Mouse (Mus musculus): ENCODE measurements around the gene Gm34653. TPM values are rescaled to one million over a fixed set of nuclear protein-coding genes. Genes with fewer than 3 reads are reported as not detected.

Gene Gm34653
- polyA plus RNA-seq, 1 experiment from 2014 or later: not detected

DNA sequence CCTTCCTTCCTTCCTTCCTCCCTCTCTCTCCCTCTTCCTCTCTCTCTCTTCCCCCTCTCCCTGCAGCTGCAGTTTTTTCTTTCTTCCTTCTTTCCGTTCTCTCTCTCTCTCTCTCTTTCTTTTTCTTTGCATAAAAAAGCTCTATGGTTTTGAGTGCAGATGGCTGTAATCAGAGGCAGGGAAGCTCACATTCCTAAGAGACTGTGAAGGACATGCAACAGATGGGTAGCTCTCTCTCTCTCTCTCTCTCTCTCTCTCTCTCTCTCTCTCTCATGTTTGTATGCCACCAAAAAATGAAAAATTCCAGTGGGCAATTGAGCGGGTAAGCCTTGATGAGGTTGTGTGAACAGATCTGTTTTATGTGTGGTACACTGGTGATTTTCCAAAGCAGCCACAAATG, 51.4 kb downstream of the Gm34653 start:
- Histone ChIP-seq H3K4me2 (ENCODE audit: low read length) (no peak overlapping the region), H3K27me3 (replicated peaks; ENCODE audit: control insufficient read depth, insufficient read depth, low read length) (no peaks in the 10 kb centered on the region), H3K4me1 (ENCODE audit: control insufficient read depth, insufficient read depth, low read length) (no peaks in the 10 kb centered on the region), H3K9me3 (replicated peaks; ENCODE audit: control insufficient read depth, low read length) (no peaks in the 10 kb centered on the region), H3K9ac (ENCODE audit: low read length) (no peak overlapping the region), H3K36me3 (ENCODE audit: control insufficient read depth, insufficient read depth, low read length) (no peaks in the 10 kb centered on the region), H3K4me3 (ENCODE audit: low read depth, low read length) (no peak overlapping the region), H3K27ac (ENCODE audit: low read depth, low read length) (no peak overlapping the region)
- DNase-seq (ENCODE audit: low spot score) (no peak), ATAC-seq (no peak)
- 71% methylated on average over 2 of the region's 2 CpGs for WGBS

Other genes starting within 250 kb of the Gm34653 start
- gene Gapvd1, start 77.8 kb upstream of the Gm34653 start, polyA plus RNA-seq (2014; fragmentation: Nextera tagmentation; extraction: Ambion mirVana): 100 and 105 TPM in 2 replicates
- gene Hspa5, start 61.0 kb upstream of the Gm34653 start, polyA plus RNA-seq (2014; fragmentation: Nextera tagmentation; extraction: Ambion mirVana): 384 and 454 TPM in 2 replicates
- 26.9 and 29.3 TPM in 2 replicates for gene Rabepk, start 33.1 kb upstream of the Gm34653 start, polyA plus RNA-seq (2014; fragmentation: Nextera tagmentation; extraction: Ambion mirVana)
- 78.6 and 78.9 TPM in 2 replicates for gene Fbxw2, start 6.7 kb upstream of the Gm34653 start, polyA plus RNA-seq (2014; fragmentation: Nextera tagmentation; extraction: Ambion mirVana)
- 0.08 and 0.16 TPM in 2 replicates for gene Cutal, start 41.4 kb downstream of the Gm34653 start, polyA plus RNA-seq (2014; fragmentation: Nextera tagmentation; extraction: Ambion mirVana)
- 120 and 129 TPM in 2 replicates for gene Psmd5, start 42.0 kb downstream of the Gm34653 start, polyA plus RNA-seq (2014; fragmentation: Nextera tagmentation; extraction: Ambion mirVana)
- 4.7 and 6.2 TPM in 2 replicates for gene Phf19, start 81.0 kb downstream of the Gm34653 start, polyA plus RNA-seq (2014; fragmentation: Nextera tagmentation; extraction: Ambion mirVana)
- 0.42 and 0.76 TPM in 2 replicates for gene Traf1, start 128.8 kb downstream of the Gm34653 start, polyA plus RNA-seq (2014; fragmentation: Nextera tagmentation; extraction: Ambion mirVana)
- 0.69 and 1.1 TPM in 2 replicates for gene Hc, start 228.4 kb downstream of the Gm34653 start, polyA plus RNA-seq (2014; fragmentation: Nextera tagmentation; extraction: Ambion mirVana)